Mouse (Mus musculus): ENCODE measurements around the gene Slc7a6.

Slc7a6 gene

GRCm38 (mm10) chr8:106140191-106140590, 28.5 kb upstream of the Slc7a6 start:
- DNase-seq (ENCODE audit: extremely low spot score, low spot score), result no peak

DNA sequence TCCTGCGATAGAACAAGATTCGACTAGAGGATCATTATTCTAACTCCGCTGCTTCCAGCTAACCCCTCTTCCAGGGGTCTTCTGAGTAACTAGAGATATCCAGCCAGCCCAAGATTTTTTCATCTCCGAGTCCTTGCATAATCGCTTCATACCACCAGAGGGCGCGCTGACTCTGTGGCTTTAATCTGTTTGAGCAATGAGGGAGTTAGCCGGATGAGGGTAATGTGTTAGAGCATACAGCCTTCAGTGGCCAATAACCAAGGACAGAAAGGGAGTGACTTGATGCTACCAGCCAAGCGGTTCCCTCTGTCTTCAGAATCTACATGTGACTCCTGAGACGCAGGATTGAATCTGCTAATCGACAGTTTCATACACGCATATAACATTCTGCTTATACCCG, 27.9 kb upstream of the Slc7a6 start:
- DNase-seq (ENCODE audit: extremely low spot score, low spot score), result peak; percentile 88

DNA sequence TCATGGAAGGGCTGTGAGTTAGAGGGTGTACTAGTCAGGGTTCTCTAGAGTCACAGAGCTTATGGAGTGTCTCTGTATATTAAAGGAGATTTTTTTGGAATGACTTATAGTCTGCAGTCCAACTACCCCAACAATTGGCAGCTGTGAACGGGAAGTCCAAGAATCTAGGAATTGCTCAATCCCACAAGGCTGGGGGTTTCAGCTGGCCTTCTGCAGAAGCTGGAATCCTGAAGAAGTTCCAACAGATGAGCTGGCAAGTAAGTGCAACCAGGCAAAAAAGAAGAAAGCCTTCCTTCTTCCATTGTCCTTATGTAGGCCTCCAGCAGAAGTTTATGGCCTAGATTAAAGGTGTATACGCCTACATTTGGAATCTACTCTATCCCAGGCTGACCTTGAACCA, 23.3 kb upstream of the Slc7a6 start:
- no peak for DNase-seq (ENCODE audit: extremely low spot score, low spot score)

GRCm38 (mm10) chr8:106146014-106146413, 22.6 kb upstream of the Slc7a6 start:
- DNase-seq (ENCODE audit: extremely low spot score, low spot score), result no peak

GRCm38 (mm10) chr8:106147868-106148565, 20.6 kb upstream of the Slc7a6 start:
- no peak for DNase-seq (ENCODE audit: extremely low spot score, low spot score)

DNA sequence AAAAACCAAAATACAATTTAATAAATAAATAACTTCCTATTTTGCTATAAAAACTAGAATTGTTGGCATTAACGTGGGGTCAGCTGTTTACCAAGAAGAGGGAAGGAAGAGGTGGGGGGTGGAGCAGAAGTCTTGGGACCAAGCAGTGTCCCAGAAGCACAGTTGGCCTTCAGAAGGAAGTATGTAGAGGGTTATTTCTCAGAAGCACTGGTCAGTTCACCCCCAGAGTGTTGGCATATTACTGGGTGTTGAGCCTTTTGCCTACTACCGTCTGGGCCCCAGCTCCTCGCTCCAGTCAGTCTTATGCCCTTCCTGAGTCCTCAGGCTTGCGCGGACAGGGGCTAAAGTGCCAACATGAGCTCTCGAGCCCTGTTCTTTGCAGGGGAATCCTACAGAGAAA, 19.6 kb upstream of the Slc7a6 start:
- DNase-seq (ENCODE audit: extremely low spot score, low spot score), result no peak

- DNase-seq (ENCODE audit: extremely low spot score, low spot score), result peak; percentile 93
Observed at GRCm38 (mm10) chr8:106149801-106150652, 18.6 kb upstream of the Slc7a6 start, which contains the start of gene Pla2g15. Pla2g15 (plus strand) TSS chr8:106150399.

- DNase-seq (ENCODE audit: extremely low spot score, low spot score), result no peak
Observed at GRCm38 (mm10) chr8:106150653-106151000, 18.0 kb upstream of the Slc7a6 start.

- DNase-seq (ENCODE audit: extremely low spot score, low spot score), result no peak
Observed at GRCm38 (mm10) chr8:106151041-106151440, 17.6 kb upstream of the Slc7a6 start.

DNA sequence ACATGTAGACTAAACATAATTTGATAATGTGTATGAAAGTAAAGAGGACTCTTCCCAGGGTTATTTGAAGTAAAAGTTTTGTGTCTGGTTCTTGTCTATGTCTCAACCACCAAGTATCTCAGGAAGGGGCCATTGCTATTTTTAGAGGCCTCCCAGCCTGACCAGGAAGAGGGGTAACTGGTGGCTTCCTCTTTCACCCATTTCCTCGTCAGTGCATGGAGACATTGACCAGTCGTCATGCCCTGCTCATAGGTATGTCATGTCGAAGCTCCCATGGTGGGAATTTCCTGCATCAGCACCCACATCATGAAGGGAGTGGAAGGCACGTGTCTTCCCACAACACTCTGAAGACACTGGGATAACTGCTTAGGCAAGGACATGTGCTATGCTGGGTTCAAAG, 15.8 kb upstream of the Slc7a6 start:
- no peak for DNase-seq (ENCODE audit: extremely low spot score, low spot score)

GRCm38 (mm10) chr8:106157419-106157818, 11.2 kb upstream of the Slc7a6 start:
- DNase-seq (ENCODE audit: extremely low spot score, low spot score), result no peak

DNA sequence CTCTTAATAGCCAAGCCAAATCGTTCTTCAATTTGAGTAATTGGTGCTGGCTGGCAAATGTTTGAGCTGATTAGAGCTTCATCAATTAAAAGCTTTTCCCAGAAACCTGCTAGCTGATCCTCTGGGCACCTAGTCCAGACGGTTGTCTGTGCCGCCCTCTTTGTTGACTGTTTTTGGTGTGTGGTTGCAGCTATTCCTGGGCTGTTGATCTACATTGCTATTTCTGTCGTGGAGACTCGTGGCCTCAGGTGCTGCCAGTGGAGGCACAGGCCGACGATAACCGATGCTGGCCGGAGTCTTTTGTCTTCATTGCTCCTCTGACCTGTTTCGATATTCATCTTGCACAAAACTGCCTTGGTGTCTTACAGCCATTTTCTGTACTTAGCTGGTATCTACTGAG, 10.3 kb upstream of the Slc7a6 start:
- DNase-seq (ENCODE audit: extremely low spot score, low spot score), result no peak

- no peak for DNase-seq (ENCODE audit: extremely low spot score, low spot score)
Observed at GRCm38 (mm10) chr8:106159876-106160275, 8.8 kb upstream of the Slc7a6 start.

- no peak for DNase-seq (ENCODE audit: extremely low spot score, low spot score)
Observed at GRCm38 (mm10) chr8:106163251-106163650, 5.4 kb upstream of the Slc7a6 start.

DNA sequence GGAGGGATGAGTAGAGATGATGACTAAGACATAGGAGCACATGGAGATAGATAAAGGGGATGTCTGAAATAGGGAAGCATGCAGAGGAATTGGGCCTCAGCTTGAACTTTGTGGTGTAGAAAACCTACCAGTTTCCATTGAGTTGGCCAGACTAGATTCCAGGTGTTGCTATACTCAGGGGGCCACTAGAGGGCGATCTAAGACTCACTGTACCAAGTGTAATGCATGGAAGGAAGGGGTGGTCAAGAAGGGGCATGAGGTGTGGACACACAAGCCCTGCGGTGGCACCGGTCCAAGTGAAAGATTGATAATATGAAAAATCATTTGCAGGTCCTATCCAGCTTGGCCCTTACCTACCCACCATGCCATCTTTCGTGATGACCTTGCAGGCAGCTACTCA, 3.2 kb upstream of the Slc7a6 start:
- peak; percentile 74 for DNase-seq (ENCODE audit: extremely low spot score, low spot score)

DNA sequence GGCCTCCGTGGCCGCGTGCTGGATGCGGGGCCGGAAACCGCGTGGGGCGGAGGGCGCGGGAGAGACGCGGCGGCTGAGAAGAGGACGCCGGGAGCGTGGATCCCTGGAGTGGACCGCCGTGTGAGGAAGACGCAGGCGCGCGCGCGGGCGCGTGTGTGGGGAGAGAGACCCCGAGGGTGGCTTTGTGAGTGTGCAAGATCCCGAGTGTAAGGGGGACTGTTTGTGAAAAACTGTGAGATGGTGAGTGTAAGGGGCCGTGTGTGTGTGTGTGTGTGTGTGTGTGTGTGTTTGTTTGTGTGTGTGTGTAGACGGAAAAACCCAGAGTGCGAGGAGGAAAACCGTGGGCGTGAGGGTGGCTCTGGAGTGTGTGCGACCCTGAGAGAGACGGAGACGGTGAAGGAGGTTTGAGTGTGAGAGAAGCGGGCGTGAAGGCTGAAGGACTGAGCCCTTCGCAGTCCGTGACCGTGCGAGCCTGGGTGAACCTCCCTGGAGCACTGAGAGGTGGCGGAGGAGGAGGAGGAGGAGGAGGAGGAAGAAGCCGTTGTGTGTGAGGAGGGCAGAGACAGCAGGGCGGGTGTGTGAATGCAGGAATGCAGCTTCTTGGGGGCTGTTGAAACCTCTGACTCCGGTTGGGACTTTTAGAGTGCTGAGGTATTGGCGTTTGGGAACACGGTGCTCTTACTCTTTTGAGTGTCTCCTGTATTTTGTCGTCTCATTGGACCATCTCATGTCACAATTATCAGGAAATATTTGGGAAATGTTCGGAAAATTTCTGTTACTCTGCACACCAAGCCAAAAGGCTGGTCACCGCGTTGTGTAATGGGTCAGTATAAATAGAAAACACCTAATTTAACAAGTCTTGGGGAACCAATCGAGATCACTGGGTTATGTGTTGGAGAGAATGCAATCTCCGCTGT, 618 bp downstream of the Slc7a6 start:
- DNase-seq (ENCODE audit: extremely low spot score, low spot score), result peak; percentile 70

DNA sequence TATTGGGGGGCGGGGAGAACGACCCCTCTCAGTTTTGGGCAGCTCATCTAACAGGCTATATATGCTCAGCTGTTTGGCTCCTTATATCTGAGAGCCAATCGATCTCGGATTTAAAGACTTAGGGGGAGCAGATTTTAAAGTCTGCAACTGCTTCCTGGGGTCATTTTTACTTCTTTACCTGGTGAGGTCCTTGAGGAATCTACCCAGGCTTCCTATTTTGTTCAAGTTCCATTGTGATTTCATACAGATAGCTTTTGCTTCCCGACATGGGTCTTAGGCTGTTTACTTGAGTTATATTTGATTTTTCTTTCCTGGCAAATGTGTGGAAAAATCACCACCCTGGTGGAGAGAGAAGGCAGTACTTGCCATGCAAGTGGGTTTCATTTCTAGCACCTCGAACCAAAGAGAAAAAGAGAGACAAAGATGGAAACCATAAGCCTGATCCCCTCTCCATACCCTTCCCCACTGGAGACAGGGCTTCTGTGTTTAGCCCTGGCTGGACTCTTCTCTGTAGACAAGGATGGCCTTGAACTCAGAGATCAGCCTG, 1.4 kb downstream of the Slc7a6 start:
- no peak for DNase-seq (ENCODE audit: extremely low spot score, low spot score)

- DNase-seq (ENCODE audit: extremely low spot score, low spot score), result no peak
Observed at GRCm38 (mm10) chr8:106173566-106173965, 4.9 kb downstream of the Slc7a6 start.

DNA sequence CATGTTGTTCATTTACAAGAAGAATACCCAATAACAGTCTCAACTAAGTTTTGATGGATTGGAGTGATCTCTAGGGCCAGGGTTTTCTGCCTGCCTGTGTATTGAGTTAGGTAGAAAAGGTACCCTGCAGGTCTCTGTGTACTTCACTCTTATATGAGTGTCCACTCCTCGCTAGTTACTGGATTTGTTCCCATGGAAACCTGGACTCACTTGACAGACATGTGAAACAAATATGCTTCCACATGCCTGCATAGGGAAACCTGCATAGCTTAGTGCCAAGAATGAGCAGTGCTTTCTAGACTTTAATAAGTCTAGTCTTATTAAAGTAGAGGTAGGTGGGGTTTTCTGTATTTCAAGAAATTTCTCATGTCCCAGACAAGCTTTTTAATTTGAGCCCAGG, 8.2 kb downstream of the Slc7a6 start:
- no peak for DNase-seq (ENCODE audit: extremely low spot score, low spot score)

- no peak for DNase-seq (ENCODE audit: extremely low spot score, low spot score)
Observed at GRCm38 (mm10) chr8:106177594-106177993, 8.9 kb downstream of the Slc7a6 start.

DNA sequence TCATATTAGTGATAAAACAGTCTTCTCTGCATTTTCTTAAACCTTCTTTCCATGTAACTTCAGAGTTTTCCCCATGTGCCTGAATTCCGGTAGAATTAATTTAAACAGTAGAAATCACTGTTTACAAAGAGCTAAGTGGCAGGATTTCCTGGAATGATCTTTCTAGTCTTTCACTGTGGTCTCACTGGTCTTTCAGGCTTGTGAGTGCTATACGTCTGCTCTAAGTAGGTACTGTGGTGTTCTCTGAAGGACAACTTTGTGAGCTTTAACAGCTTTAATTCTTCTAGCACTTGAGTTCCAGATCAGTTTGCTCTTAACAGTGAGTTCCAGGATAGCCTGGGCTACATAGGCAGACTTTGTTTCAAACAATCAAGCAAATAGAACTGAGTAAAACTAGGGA, 9.8 kb downstream of the Slc7a6 start:
- DNase-seq (ENCODE audit: extremely low spot score, low spot score), result no peak
